Mouse (Mus musculus) kidney, adult 2 months (tissue): ENCODE measurements around the gene Cnst.
A peak's percentile ranks its signal among the peaks of the same experiment; 100 is the strongest.

ENCODE experiments used
- CTCF ChIP-seq: fragments of 200-500 bp; conservative IDR thresholded peaks from 2 replicates; pipeline ENCODE4 v1.5.1; 2011; ENCODE audit warnings: low read depth, mild to moderate bottlenecking, control low read depth, low read length, moderate library complexity, mixed read lengths; ENCODE audit not compliant: insufficient read depth, insufficient read length
- POLR2A ChIP-seq: fragments of 200-500 bp; IDR thresholded peaks from one replicate; pipeline ENCODE4 v1.6.1; 2011; ENCODE audit warnings: low read depth, low read length, control low read depth

- no peak for TF ChIP-seq POLR2A
- peak; percentile 53 for TF ChIP-seq CTCF
Measured at GRCm38 (mm10) chr1:179623657-179624056, 77.5 kb downstream of the Cnst start.
